Mouse (Mus musculus) embryonic fibroblast, embryonic 13.5 days (primary cell): ENCODE measurements around the gene Cotl1. TPM values are rescaled to one million over a fixed set of nuclear protein-coding genes. Genes with fewer than 3 reads are reported as not detected.

Experiments
- H3K27ac ChIP-seq: 2 replicates; pipeline ENCODE4 v1.5.1; 2012; ENCODE audit warnings: low read length, control low read depth, inconsistent platforms; ENCODE audit not compliant: insufficient read depth
- H3K4me1 ChIP-seq: 2 replicates; pipeline ENCODE4 v1.6.1; 2011; ENCODE audit warnings: low read length; ENCODE audit not compliant: control insufficient read depth, insufficient read depth
- H3K4me3 ChIP-seq: 2 replicates; pipeline ENCODE4 v1.5.1; 2011; ENCODE audit warnings: mild to moderate bottlenecking, control low read depth, low read length; ENCODE audit not compliant: insufficient read depth
- CTCF ChIP-seq: IDR thresholded peaks from 2 replicates; pipeline ENCODE4 v1.5.1; 2011; ENCODE audit warnings: mild to moderate bottlenecking, control low read depth, low read length, moderate library complexity, borderline replicate concordance; ENCODE audit not compliant: insufficient read depth
- POLR2A ChIP-seq: IDR thresholded peaks from 2 replicates; pipeline ENCODE4 v1.6.1; 2011; ENCODE audit warnings: low read depth, mild to moderate bottlenecking, control low read depth, low read length, moderate library complexity
- polyA plus RNA-seq: library from polyadenylated mRNA; stranded (reverse); fragments of >200 nt; gene quantifications from 2 replicates; pipeline ENCODE4 v1.2.4, GENCODE M21; 2011; ENCODE audit warnings: low read depth; ENCODE audit not compliant: missing spikeins, insufficient read length

The Cotl1 gene
- polyA plus RNA-seq, 1 experiment: 35.5 TPM

DNA sequence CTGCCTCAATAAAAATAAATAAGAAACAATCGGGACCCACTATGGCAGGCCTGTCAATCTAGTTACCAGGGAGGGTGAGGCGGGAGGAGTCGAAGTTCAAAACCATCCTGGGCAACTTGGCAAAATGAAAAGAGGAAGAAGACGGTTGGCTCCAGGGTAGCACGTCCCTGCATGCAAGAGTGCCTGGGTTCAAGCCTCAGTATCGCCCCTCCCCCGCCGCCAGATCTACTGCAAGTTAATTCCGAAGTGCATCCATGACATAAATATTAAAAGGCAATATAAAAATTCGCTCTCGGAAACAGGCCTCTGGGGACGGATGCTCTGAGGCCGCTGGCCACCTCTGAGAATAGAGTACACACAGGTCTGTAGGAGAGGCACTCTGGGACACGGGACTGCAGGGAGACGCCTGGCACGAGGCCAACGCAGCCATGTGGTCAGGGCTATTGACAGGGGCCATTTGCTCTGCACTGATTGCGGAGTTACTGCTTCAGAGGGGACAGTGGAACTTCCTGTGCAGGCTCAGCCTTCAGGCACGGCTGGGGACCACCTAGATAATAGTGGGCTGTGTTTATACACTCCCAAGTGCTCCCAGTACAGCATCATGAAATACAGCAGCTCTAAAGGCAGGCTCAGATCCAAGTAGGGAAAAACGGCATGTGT, 8.9 kb downstream of the Cotl1 start:
- no peak overlapping the region for H3K4me3 ChIP-seq
- H3K4me1 ChIP-seq: peaks cover 13% of the 10 kb centered on the region; the same call in 1 of the 2 replicates
- TF ChIP-seq POLR2A: no peak
- H3K27ac ChIP-seq: no peak overlapping the region

GRCm38 (mm10) chr8:119830589-119830988, 9.8 kb downstream of the Cotl1 start:
- Histone ChIP-seq H3K27ac (no peak overlapping the region), H3K4me3 (no peak overlapping the region), H3K4me1 (peaks cover 13% of the 10 kb centered on the region; the same call in 1 of the 2 replicates)
- TF ChIP-seq POLR2A: no peak
- no peak for TF ChIP-seq CTCF

GRCm38 (mm10) chr8:119829870-119830580, 10.3 kb downstream of the Cotl1 start:
- Histone ChIP-seq H3K27ac (no peak overlapping the region), H3K4me1 (peaks cover 13% of the 10 kb centered on the region; the same call in 1 of the 2 replicates), H3K4me3 (no peak overlapping the region)
- TF ChIP-seq CTCF: no peak
- no peak for TF ChIP-seq POLR2A

DNA sequence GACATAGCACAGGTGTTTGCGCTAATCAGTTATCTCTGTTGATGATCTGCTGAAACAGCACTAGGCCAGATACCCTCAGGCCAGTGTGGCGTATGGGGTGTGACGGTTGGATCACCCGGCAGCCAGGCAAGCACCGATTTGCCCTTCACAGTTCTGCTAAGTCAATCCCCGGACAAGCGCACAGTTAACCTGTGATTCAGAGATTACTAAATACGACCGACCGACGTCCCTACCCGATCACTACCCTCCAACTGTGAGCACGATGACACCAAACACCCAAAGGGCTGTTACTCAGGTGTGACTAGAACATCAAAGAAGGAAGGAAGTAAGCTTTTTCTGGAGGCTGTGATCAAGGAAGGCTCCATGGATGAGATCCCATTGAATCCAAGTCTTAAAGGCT, 10.9 kb downstream of the Cotl1 start:
- no peak for TF ChIP-seq POLR2A
- no peak for TF ChIP-seq CTCF
- peaks cover 13% of the 10 kb centered on the region; the same call in 1 of the 2 replicates for H3K4me1 ChIP-seq
- H3K27ac ChIP-seq: no peak overlapping the region
- no peak overlapping the region for H3K4me3 ChIP-seq

DNA sequence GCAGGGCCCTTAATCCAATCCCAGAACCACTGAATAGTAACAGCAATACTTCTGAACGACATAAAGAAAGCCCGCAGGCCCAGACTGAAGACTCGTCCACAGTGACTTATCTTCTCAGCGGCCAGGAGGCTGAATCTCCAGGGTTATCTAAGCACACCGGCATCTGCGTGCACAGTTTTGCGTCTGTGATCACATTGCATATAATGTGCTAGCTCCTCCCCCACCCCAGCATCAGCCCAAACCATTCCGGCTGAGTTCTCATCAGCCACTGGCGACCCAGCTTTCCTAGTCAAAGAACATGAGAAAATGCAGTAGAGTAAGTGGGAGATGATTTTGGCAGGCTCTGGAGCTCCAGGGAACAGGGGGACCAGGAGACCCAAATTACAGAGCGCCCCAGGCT, 11.3 kb downstream of the Cotl1 start:
- Histone ChIP-seq H3K27ac (no peak overlapping the region), H3K4me1 (peaks cover 13% of the 10 kb centered on the region; the same call in 1 of the 2 replicates), H3K4me3 (no peak overlapping the region)
- TF ChIP-seq POLR2A (no peak), CTCF (no peak)

- no peak overlapping the region for H3K27ac ChIP-seq
- TF ChIP-seq CTCF: no peak
- no peak for TF ChIP-seq POLR2A
- H3K4me1 ChIP-seq: peaks cover 13% of the 10 kb centered on the region; the same call in 1 of the 2 replicates
- no peak overlapping the region for H3K4me3 ChIP-seq
Measured at GRCm38 (mm10) chr8:119827721-119828153, 12.6 kb downstream of the Cotl1 start.

GRCm38 (mm10) chr8:119826982-119827381, 13.4 kb downstream of the Cotl1 start:
- no peak for TF ChIP-seq CTCF
- no peak for TF ChIP-seq POLR2A
- Histone ChIP-seq H3K27ac (no peak overlapping the region), H3K4me3 (no peak overlapping the region), H3K4me1 (peaks cover 7% of the 10 kb centered on the region; the same call in 1 of the 2 replicates)

DNA sequence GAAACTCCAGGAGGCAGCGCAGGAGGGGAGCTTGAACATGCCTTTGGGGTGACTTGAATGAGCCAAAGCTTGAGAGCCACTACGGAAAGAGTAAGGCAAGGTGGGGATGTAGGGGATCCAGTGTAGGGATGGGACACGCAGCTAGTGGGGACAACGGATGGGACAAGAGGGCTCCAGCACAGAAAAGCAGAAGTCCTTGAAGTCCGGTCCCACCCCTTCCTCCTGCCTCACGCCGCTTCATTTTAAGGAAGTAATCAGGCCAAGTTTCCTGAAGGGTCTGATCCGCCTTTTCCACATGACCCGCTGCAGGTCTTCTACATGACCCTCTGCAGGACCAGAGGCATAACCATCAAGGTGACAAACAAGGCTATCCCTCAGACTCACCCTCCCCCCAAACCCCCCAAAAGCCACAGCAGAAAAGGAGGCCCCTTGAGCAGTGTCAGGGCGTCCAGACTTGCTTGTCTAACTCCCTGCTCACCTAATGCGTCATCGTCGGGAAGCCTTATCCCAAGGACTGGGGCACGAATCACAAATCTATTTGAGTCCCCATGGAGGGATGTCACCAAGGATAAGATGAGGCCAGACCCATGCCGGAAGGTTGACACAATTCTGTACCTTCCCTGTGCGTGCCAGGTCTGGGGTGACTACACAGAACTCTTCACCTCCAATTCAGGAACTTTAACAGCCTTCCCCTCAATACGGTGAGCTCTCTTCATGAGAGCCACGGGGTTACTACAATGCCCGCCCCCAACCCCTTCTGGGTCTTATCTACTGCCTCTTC, 14.2 kb downstream of the Cotl1 start:
- TF ChIP-seq POLR2A (no peak), CTCF (no peak)
- Histone ChIP-seq H3K4me3 (no peak overlapping the region), H3K4me1 (no peaks in the 10 kb centered on the region), H3K27ac (no peak overlapping the region)

DNA sequence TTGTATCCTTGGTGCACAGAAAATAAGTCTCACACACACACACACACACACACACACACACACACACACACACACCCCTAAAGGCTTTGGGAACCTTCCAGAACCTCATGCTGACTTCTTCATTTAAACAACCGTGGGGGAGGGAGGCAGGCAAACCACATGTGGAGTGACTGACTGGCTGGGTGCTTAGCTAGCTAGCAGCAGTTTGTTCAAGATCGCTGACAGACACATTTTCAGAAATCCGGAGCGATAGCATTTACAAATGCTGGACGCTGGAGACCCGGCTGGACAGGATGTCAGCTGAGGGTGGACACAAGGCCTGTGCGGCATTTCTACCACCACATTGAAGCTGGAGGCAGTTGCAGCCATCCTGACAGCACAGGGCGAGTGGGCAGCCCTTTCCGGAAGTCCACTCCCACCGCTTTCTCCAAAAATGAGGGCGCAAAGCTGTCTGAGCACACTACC, 15.5 kb downstream of the Cotl1 start:
- no peak overlapping the region for H3K27ac ChIP-seq
- no peak overlapping the region for H3K4me3 ChIP-seq
- no peak for TF ChIP-seq CTCF
- TF ChIP-seq POLR2A: no peak
- H3K4me1 ChIP-seq: no peaks in the 10 kb centered on the region
